Mouse (Mus musculus): ENCODE results near the gene Cops2.
A peak's percentile ranks its signal among the peaks of the same experiment; 100 is the strongest.

Cops2 gene

GRCm38 (mm10) chr2:125858521-125859280 lies at the start of gene Cops2, which contains the start of gene Galk2:
Gene Cops2 (minus strand): TSS chr2:125859139.
Gene Galk2 (plus strand): TSS chr2:125859109.
- DNase-seq (ENCODE audit: low spot score in 2 of 2): peak; percentile 95 to 96

- no peak for DNase-seq (ENCODE audit: low spot score in 2 of 2)
Measured at GRCm38 (mm10) chr2:125907580-125908255, 48.8 kb upstream of the Cops2 start.

GRCm38 (mm10) chr2:125906407-125907066 lies 47.6 kb upstream of the Cops2 start:
- DNase-seq (ENCODE audit: low spot score in 2 of 2): no peak

GRCm38 (mm10) chr2:125901426-125901825 lies 42.5 kb upstream of the Cops2 start:
- no peak for DNase-seq (ENCODE audit: low spot score in 2 of 2)

- DNase-seq (ENCODE audit: low spot score in 2 of 2): no peak
Measured at GRCm38 (mm10) chr2:125900797-125901410, 42.0 kb upstream of the Cops2 start.

GRCm38 (mm10) chr2:125896355-125896754 lies 37.4 kb upstream of the Cops2 start:
- DNase-seq (ENCODE audit: low spot score in 2 of 2): no peak

GRCm38 (mm10) chr2:125895099-125895498 lies 36.2 kb upstream of the Cops2 start:
- no peak for DNase-seq (ENCODE audit: low spot score in 2 of 2)

GRCm38 (mm10) chr2:125893096-125893495 lies 34.2 kb upstream of the Cops2 start:
- no peak for DNase-seq (ENCODE audit: low spot score in 2 of 2)

GRCm38 (mm10) chr2:125885891-125886576 lies 27.1 kb upstream of the Cops2 start:
- no peak for DNase-seq (ENCODE audit: low spot score in 2 of 2)

- DNase-seq (ENCODE audit: low spot score in 2 of 2): no peak
Measured at GRCm38 (mm10) chr2:125870159-125870558, 11.2 kb upstream of the Cops2 start.

GRCm38 (mm10) chr2:125868301-125868700 lies 9.4 kb upstream of the Cops2 start:
- no peak for DNase-seq (ENCODE audit: low spot score in 2 of 2)

GRCm38 (mm10) chr2:125866058-125866740 lies 7.3 kb upstream of the Cops2 start:
- DNase-seq (ENCODE audit: low spot score in 2 of 2): peak; percentile 40 to 44

- DNase-seq (ENCODE audit: low spot score in 2 of 2): no peak
Measured at GRCm38 (mm10) chr2:125865585-125865984, 6.6 kb upstream of the Cops2 start.

- DNase-seq (ENCODE audit: low spot score in 2 of 2): no peak
Measured at GRCm38 (mm10) chr2:125864551-125864950, 5.6 kb upstream of the Cops2 start.

- DNase-seq (ENCODE audit: low spot score in 2 of 2): no peak
Measured at GRCm38 (mm10) chr2:125863799-125864198, 4.9 kb upstream of the Cops2 start.

- DNase-seq (ENCODE audit: low spot score in 2 of 2): no peak
Measured at GRCm38 (mm10) chr2:125857707-125858106, 1.2 kb downstream of the Cops2 start.

GRCm38 (mm10) chr2:125851237-125851636 lies 7.7 kb downstream of the Cops2 start:
- DNase-seq (ENCODE audit: low spot score in 2 of 2): no peak

GRCm38 (mm10) chr2:125838708-125839284 lies 20.1 kb downstream of the Cops2 start:
- no peak for DNase-seq (ENCODE audit: low spot score in 2 of 2)

GRCm38 (mm10) chr2:125838091-125838490 lies 20.8 kb downstream of the Cops2 start:
- DNase-seq (ENCODE audit: low spot score in 2 of 2): no peak

GRCm38 (mm10) chr2:125829924-125830323 lies 29.0 kb downstream of the Cops2 start:
- DNase-seq (ENCODE audit: low spot score in 2 of 2): no peak

GRCm38 (mm10) chr2:125827898-125828297 lies 31.0 kb downstream of the Cops2 start:
- no peak for DNase-seq (ENCODE audit: low spot score in 2 of 2)
